Mouse (Mus musculus) B cell, adult 67 days (primary cell): ENCODE results near the gene Pcp2. TPM values are rescaled to one million over a fixed set of nuclear protein-coding genes. Genes with fewer than 3 reads are reported as not detected.

Source experiments
- total RNA-seq, 2 experiments: library from RNA; stranded (reverse); gene quantifications; 4 replicates each; pipeline ENCODE4 v1.2.4; 2023

Pcp2 gene
- total RNA-seq: not detected

GRCm38 (mm10) chr8:3625445-3625844 is at the start of gene Pcp2:
Gene Pcp2 (minus strand): TSS chr8:3625545.

GRCm38 (mm10) chr8:3671980-3672491 is 46.7 kb upstream of the Pcp2 start, which contains the start of gene Fcor:
Gene Fcor (minus strand): TSS chr8:3672362.

GRCm38 (mm10) chr8:3665507-3665906 is 40.2 kb upstream of the Pcp2 start, which contains the start of gene Mcemp1:
Gene Mcemp1 (plus strand): TSS chr8:3665754.

GRCm38 (mm10) chr8:3655526-3655925 is 30.2 kb upstream of the Pcp2 start, which contains the start of gene Retn:
Gene Retn (plus strand): TSS chr8:3655770.

GRCm38 (mm10) chr8:3630647-3631477 is 5.5 kb upstream of the Pcp2 start, which contains the start of gene Stxbp2:
Gene Stxbp2 (plus strand): TSS chr8:3630955.

GRCm38 (mm10) chr8:3621199-3621970 is 4.0 kb downstream of the Pcp2 start, which contains the start of the genes Xab2 and Pet100:
Gene Xab2 (minus strand): TSS chr8:3621316.
Gene Pet100 (plus strand): TSS chr8:3621548.

GRCm38 (mm10) chr8:3586993-3587390 is 38.4 kb downstream of the Pcp2 start, which contains the start of gene Camsap3:
Gene Camsap3 (plus strand): TSS chr8:3587293.

Other genes starting within 250 kb of the Pcp2 start
- 100 to 1,000 TPM; 269 to 313 TPM for gene Arhgef18, start 232.5 kb downstream of the Pcp2 start, total RNA-seq
- gene Pex11g, start 157.9 kb downstream of the Pcp2 start, total RNA-seq: 1 to 10 TPM; 1.4 to 2.4 TPM
- gene Tex45, start 154.7 kb downstream of the Pcp2 start, total RNA-seq: 1 to 10 TPM; 5.0 to 8.3 TPM
- 1 to 10 TPM; 8.7 to 10.0 TPM for gene Zfp358, start 132.4 kb downstream of the Pcp2 start, total RNA-seq
- 100 to 1,000 TPM; 105 to 106 TPM for gene Mcoln1, start 125.1 kb downstream of the Pcp2 start, total RNA-seq
- gene Pnpla6, start 110.2 kb downstream of the Pcp2 start, total RNA-seq: 10 to 100 TPM; 78.0 to 82.4 TPM
- not detected for gene C330021F23Rik, start 57.6 kb downstream of the Pcp2 start, total RNA-seq
- gene Camsap3, start 38.3 kb downstream of the Pcp2 start, total RNA-seq: not detected
- gene Xab2, start 4.2 kb downstream of the Pcp2 start, total RNA-seq: 10 to 100 TPM; 87.4 to 92.4 TPM
- 10 to 100 TPM; 67.1 to 68.4 TPM for gene Pet100, start 4.0 kb downstream of the Pcp2 start, total RNA-seq
- gene Stxbp2, start 5.4 kb upstream of the Pcp2 start, total RNA-seq: 100 to 1,000 TPM; 259 to 269 TPM
- not detected for gene Retn, start 30.2 kb upstream of the Pcp2 start, total RNA-seq
- not detected for gene Mcemp1, start 40.2 kb upstream of the Pcp2 start, total RNA-seq
- gene Fcor, start 46.8 kb upstream of the Pcp2 start, total RNA-seq: not detected
- gene Trappc5, start 50.8 kb upstream of the Pcp2 start, total RNA-seq: 10 to 100 TPM; 23.4 to 28.8 TPM
- gene Fcer2a, start 68.6 kb upstream of the Pcp2 start, total RNA-seq: 100 to 1,000 TPM; 596 to 740 TPM
- not detected for gene Clec4g, start 95.1 kb upstream of the Pcp2 start, total RNA-seq
- 1 to 10 TPM; 1.0 to 1.1 TPM for gene Cd209a, start 123.4 kb upstream of the Pcp2 start, total RNA-seq
- gene Cd209e, start 228.8 kb upstream of the Pcp2 start, total RNA-seq: not detected